Mouse (Mus musculus) CH12.LX (cell line): ENCODE results near the gene Zmynd8. TPM values are rescaled to one million over a fixed set of nuclear protein-coding genes. Genes with fewer than 3 reads are reported as not detected.

ENCODE experiments used
- DNase-seq: peaks from one replicate; pipeline ENCODE4 v3.0.0-alpha.2; 2013; ENCODE audit errors: extremely low read depth
- H3K27ac ChIP-seq: 2 replicates; pipeline ENCODE4 v1.5.1; 2012; ENCODE audit warnings: low read depth, mild to moderate bottlenecking, control low read depth, moderate library complexity; ENCODE audit not compliant: insufficient read depth
- H3K27me3 ChIP-seq: replicated peaks from 2 replicates; pipeline ENCODE3; 2012; ENCODE audit warnings: inconsistent platforms
- H3K36me3 ChIP-seq, 2 experiments: replicated peaks in 1 of 2; 2 replicates each; pipeline versions ENCODE3 to v1.6.1; 2012; ENCODE audit warnings: inconsistent platforms in 1 of 2, low read length in 1 of 2, mild to moderate bottlenecking in 1 of 2, mixed read lengths in 1 of 2, moderate library complexity in 1 of 2; ENCODE audit not compliant: control insufficient read depth in 1 of 2, insufficient read depth in 1 of 2
- H3K4me1 ChIP-seq, 2 experiments: 2 replicates each; pipeline ENCODE4 v1.6.1; 2012; ENCODE audit warnings: inconsistent platforms in 1 of 2, moderate library complexity in 1 of 2; ENCODE audit not compliant: insufficient read depth in 2 of 2, control insufficient read depth in 1 of 2
- H3K4me2 ChIP-seq: 2 replicates; pipeline ENCODE4 v1.6.1; 2012; ENCODE audit warnings: low read depth, mild to moderate bottlenecking, control low read depth; ENCODE audit not compliant: poor library complexity, insufficient read depth, severe bottlenecking
- H3K4me3 ChIP-seq, 3 experiments: fragments of 150-350 bp in 1 of 3; sonication (generic) in 1 of 3; replicated peaks in 1 of 3; 2 replicates each; pipeline versions ENCODE3 to v1.5.1; 2011 to 2012; ENCODE audit warnings: low read depth in 2 of 3, low read length in 2 of 3, mild to moderate bottlenecking in 2 of 3, moderate library complexity in 2 of 3, control low read depth in 1 of 3, improper control_type of control experiment in 1 of 3, inconsistent platforms in 1 of 3, mixed read lengths in 1 of 3; ENCODE audit not compliant: poor library complexity in 1 of 3
- H3K79me2 ChIP-seq: replicated peaks from 2 replicates; pipeline ENCODE4 v1.6.1; 2012; ENCODE audit warnings: mild to moderate bottlenecking, moderate library complexity; ENCODE audit not compliant: control insufficient read depth, poor library complexity, insufficient read depth, severe bottlenecking; ENCODE audit errors: extremely low read depth
- H3K9ac ChIP-seq: 2 replicates; pipeline ENCODE4 v1.6.1; 2012; ENCODE audit warnings: low read depth, mild to moderate bottlenecking, control low read depth, moderate library complexity; ENCODE audit not compliant: insufficient read depth
- H3K9me3 ChIP-seq: replicated peaks from 2 replicates; pipeline ENCODE3; 2012; ENCODE audit warnings: low read length, inconsistent platforms, mixed read lengths
- EP300 ChIP-seq: IDR thresholded peaks from 2 replicates; pipeline ENCODE4 v1.6.1; 2011; ENCODE audit warnings: low read length, improper control_type of control experiment
- GABPA ChIP-seq: IDR thresholded peaks from 2 replicates; pipeline ENCODE4 v1.6.1; 2012; ENCODE audit warnings: low read depth, low read length, improper control_type of control experiment, inconsistent platforms; ENCODE audit not compliant: insufficient replicate concordance
- MAX ChIP-seq: IDR thresholded peaks from 2 replicates; pipeline ENCODE4 v1.6.1; 2011; ENCODE audit warnings: low read length, improper control_type of control experiment
- MAZ ChIP-seq: IDR thresholded peaks from 2 replicates; pipeline ENCODE4 v1.6.1; 2012; ENCODE audit warnings: low read depth, mild to moderate bottlenecking, inconsistent platforms, low read length, improper control_type of control experiment, moderate library complexity
- MEF2A ChIP-seq: IDR thresholded peaks from 2 replicates; pipeline ENCODE4 v1.6.1; 2014; ENCODE audit warnings: low read depth, mild to moderate bottlenecking, inconsistent platforms, low read length, improper control_type of control experiment, borderline replicate concordance
- NELFE ChIP-seq: IDR thresholded peaks from 2 replicates; pipeline ENCODE4 v1.6.1; 2011; ENCODE audit warnings: low read depth, low read length, improper control_type of control experiment
- NRF1 ChIP-seq: IDR thresholded peaks from 2 replicates; pipeline ENCODE4 v1.6.1; 2014; ENCODE audit warnings: low read depth, mild to moderate bottlenecking, inconsistent platforms, low read length, improper control_type of control experiment, moderate library complexity
- RAD21 ChIP-seq: IDR thresholded peaks from 2 replicates; pipeline ENCODE4 v1.6.1; 2011; ENCODE audit warnings: low read depth, mild to moderate bottlenecking, low read length, improper control_type of control experiment, moderate library complexity
- TBP ChIP-seq: conservative IDR thresholded peaks from 2 replicates; pipeline ENCODE4 v1.6.1; 2011; ENCODE audit warnings: low read depth, low read length, improper control_type of control experiment
- UBTF ChIP-seq: IDR thresholded peaks from 2 replicates; pipeline ENCODE4 v1.6.1; 2012; ENCODE audit warnings: low read depth, mild to moderate bottlenecking, inconsistent platforms, low read length, improper control_type of control experiment, moderate library complexity
- USF2 ChIP-seq: conservative IDR thresholded peaks from 2 replicates; pipeline ENCODE4 v1.6.1; 2011; ENCODE audit warnings: low read depth, low read length, improper control_type of control experiment
- ZKSCAN1 ChIP-seq: IDR thresholded peaks from 2 replicates; pipeline ENCODE4 v1.6.1; 2012; ENCODE audit warnings: low read depth, inconsistent platforms, low read length, improper control_type of control experiment, borderline replicate concordance
- dilution Hi-C: fragments of 300-500 bp; cut with MboI; formaldehyde crosslinking; loops from 2 replicates; pipeline ENCODE4 v1.14.3; 2020; ENCODE audit warnings: low sequenced_read_pairs; ENCODE audit not compliant: extremely low pct_unique_long_range_greater_than_20kb, extremely low pct_ligation_motif_present
- in situ Hi-C: fragments of 300-500 bp; cut with MboI; formaldehyde crosslinking; loops from 3 replicates; pipeline ENCODE4 v1.14.3; 2019; ENCODE audit warnings: low sequenced_read_pairs, low pct_ligation_motif_present, low pct_unique_long_range_greater_than_20kb, mixed read lengths
- polyA plus RNA-seq: library from polyadenylated mRNA; unstranded; fragments of >175 nt; gene quantifications from 2 replicates; pipeline ENCODE4 v1.2.1, GENCODE M21; 2012; ENCODE audit warnings: low read depth; ENCODE audit not compliant: insufficient read length
- total RNA-seq, 2 experiments: library from RNA; depleted of rRNA; stranded (reverse); fragments of 300-350 nt in 1 of 2; fragments of >200 nt in 1 of 2; gene quantifications; 2 replicates each; pipeline ENCODE4 v1.2.3; 2012 to 2014

The Zmynd8 gene
- total and polyA plus RNA-seq, 3 experiments, result 33.6 to 84.5 (median 35.1) TPM

GRCm38 (mm10) chr2:165736297-165736696, 162.5 kb downstream of the Zmynd8 start:
- no peak for DNase-seq
- Histone ChIP-seq H3K79me2 (no peaks in the 10 kb centered on the region), H3K9me3 (peaks cover 17% of the 10 kb centered on the region), H3K4me3 (no peak overlapping the region), H3K9ac (no peak overlapping the region), H3K27me3 (peaks cover 18% of the 10 kb centered on the region), H3K36me3 (peaks cover 0 to 3% of the 10 kb centered on the region in 2 experiments), H3K27ac (no peak overlapping the region), H3K4me1 (peaks cover 0 to 10% of the 10 kb centered on the region in 2 experiments; a peak in 2 of 4 replicates), H3K4me2 (no peak overlapping the region)
- TF ChIP-seq EP300 (no peak), RAD21 (no peak), UBTF (no peak), MAZ (no peak), NRF1 (no peak), TBP (no peak), ZKSCAN1 (no peak), USF2 (no peak), GABPA (no peak), NELFE (no peak), MEF2A (no peak), MAX (no peak)
- in situ Hi-C loops (no loop called here), dilution Hi-C loops (no loop called here)

Other genes starting within 250 kb of the Zmynd8 start
- 17.1 and 19.0 TPM in 2 replicates for gene Ncoa3, start 93.6 kb upstream of the Zmynd8 start, total RNA-seq (2012; rRNA removed)
- 11.3 and 13.4 TPM in 2 replicates for gene Ncoa3, start 93.6 kb upstream of the Zmynd8 start, total RNA-seq (2014; rRNA removed)
- 21.0 and 21.9 TPM in 2 replicates for gene Ncoa3, start 93.6 kb upstream of the Zmynd8 start, polyA plus RNA-seq